ENCODE assay signal across 8 mouse cellular contexts in genomic region chr6:91843628-91844153, GRCm38 (mm10). TPM values are rescaled to one million over a fixed set of nuclear protein-coding genes. Genes with fewer than 3 reads are reported as not detected.
DNase-seq lines count a peak whose midpoint lies in the region; ATAC-seq and TF ChIP-seq lines count a peak whose summit lies in the region.

No protein-coding gene starts in this region.

- H3K27me3 ChIP-seq in forebrain, embryonic 16.5 days (replicated peaks; ENCODE audit: control insufficient read depth, insufficient read depth, low read length), result peaks cover 27% of the 10 kb centered on the region
- peaks cover 57% of the 10 kb centered on the region for H3K27me3 ChIP-seq in liver, postnatal 0 days (ENCODE audit: insufficient read depth, low read length)
- peaks cover 11% of the 10 kb centered on the region; the same call in 1 of the 2 replicates for H3K27me3 ChIP-seq in stomach, postnatal 0 days (ENCODE audit: control insufficient read depth, insufficient read depth, low read length)

- WGBS in forebrain, embryonic 16.5 days, result 3% methylated on average over 69 of the region's 69 CpGs
- 5% methylated on average over 66 of the region's 69 CpGs for WGBS in liver, postnatal 0 days (ENCODE audit: insufficient replicate concordance)
- WGBS in stomach, postnatal 0 days, result 5% methylated on average over 50 of the region's 69 CpGs

- no peak for DNase-seq in gastrocnemius, adult 2 months
- DNase-seq in gastrocnemius, postnatal 14 days, result no peak
- DNase-seq in R1 (ENCODE audit: low read depth, low spot score), result peak; percentile 42
- DNase-seq in liver, postnatal 0 days, result no peak
- no peak for DNase-seq in stomach, postnatal 0 days (ENCODE audit: low spot score)
- DNase-seq in thymus, postnatal 36 days, result no peak
- no peak for DNase-seq in layer of hippocampus, postnatal 14 days (ENCODE audit: low spot score in 2 of 2)

- peaks cover 20% of the 10 kb centered on the region for H3K4me1 ChIP-seq in forebrain, embryonic 16.5 days (replicated peaks; ENCODE audit: control insufficient read depth, insufficient read depth, low read length)
- H3K4me1 ChIP-seq in liver, postnatal 0 days (ENCODE audit: insufficient read depth), result no peaks in the 10 kb centered on the region
- H3K4me1 ChIP-seq in stomach, postnatal 0 days (replicated peaks; ENCODE audit: control insufficient read depth, insufficient read depth), result no peaks in the 10 kb centered on the region

- no peaks in the 10 kb centered on the region for H3K36me3 ChIP-seq in forebrain, embryonic 16.5 days (ENCODE audit: control insufficient read depth, insufficient read depth)
- H3K36me3 ChIP-seq in liver, postnatal 0 days (replicated peaks; ENCODE audit: insufficient read depth, low read length), result no peaks in the 10 kb centered on the region
- no peaks in the 10 kb centered on the region for H3K36me3 ChIP-seq in stomach, postnatal 0 days (ENCODE audit: control insufficient read depth, insufficient read depth, low read length)

- ATAC-seq in forebrain, embryonic 16.5 days, result peak; percentile 19
- ATAC-seq in liver, postnatal 0 days, result no peak
- ATAC-seq in stomach, postnatal 0 days (ENCODE audit: low FRiP score, low TSS enrichment), result no peak

- no peak for TF ChIP-seq EP300 in liver, postnatal 0 days (IDR thresholded peaks at IDR 0.05; ENCODE audit: low read depth)
- no peak for TF ChIP-seq EP300 in stomach, postnatal 0 days (optimal IDR thresholded peaks at IDR 0.05)

- peak overlapping the region; percentile 74 for H3K4me2 ChIP-seq in forebrain, embryonic 16.5 days (ENCODE audit: low read length)
- H3K4me2 ChIP-seq in liver, postnatal 0 days (ENCODE audit: low read depth, low read length), result peak overlapping the region; percentile 49
- H3K4me2 ChIP-seq in stomach, postnatal 0 days (replicated peaks; ENCODE audit: low read depth), result peak overlapping the region; percentile 58

- H3K4me3 ChIP-seq in gastrocnemius, adult 2 months, result peak overlapping the region; percentile 55
- H3K4me3 ChIP-seq in forebrain, embryonic 16.5 days (replicated peaks; ENCODE audit: low read length), result peak overlapping the region; percentile 65
- peak overlapping the region; percentile 2; the same call in 1 of the 2 replicates for H3K4me3 ChIP-seq in liver, postnatal 0 days (ENCODE audit: low read depth, low read length)
- peak overlapping the region; percentile 37 for H3K4me3 ChIP-seq in stomach, postnatal 0 days (ENCODE audit: low read depth, low read length)

- no peak for TF ChIP-seq CTCF in gastrocnemius, adult 2 months (IDR thresholded peaks at IDR 0.05)
- no peak for TF ChIP-seq CTCF in liver, postnatal 0 days (IDR thresholded peaks at IDR 0.05; ENCODE audit: low read depth)
- no peak for TF ChIP-seq CTCF in stomach, postnatal 0 days (IDR thresholded peaks at IDR 0.05; ENCODE audit: low read depth)

- H3K9me3 ChIP-seq in forebrain, embryonic 16.5 days (ENCODE audit: control insufficient read depth, low read length), result no peaks in the 10 kb centered on the region
- H3K9me3 ChIP-seq in liver, postnatal 0 days (ENCODE audit: low read length), result no peaks in the 10 kb centered on the region
- H3K9me3 ChIP-seq in stomach, postnatal 0 days (ENCODE audit: control insufficient read depth, low read length), result no peaks in the 10 kb centered on the region

- intact Hi-C loops in gastrocnemius, adult 2 months (cut with DNase I), result no loop called here
- intact Hi-C loops in gastrocnemius, postnatal 14 days (cut with DNase I; ENCODE audit: low total_unique reads), result no loop called here

- H3K27ac ChIP-seq in gastrocnemius, adult 2 months, result no peak overlapping the region
- H3K27ac ChIP-seq in forebrain, embryonic 16.5 days (ENCODE audit: low read length), result no peak overlapping the region
- H3K27ac ChIP-seq in liver, postnatal 0 days (ENCODE audit: low read depth), result no peak overlapping the region
- no peak overlapping the region for H3K27ac ChIP-seq in stomach, postnatal 0 days (replicated peaks)

- peak overlapping the region; percentile 70 for H3K9ac ChIP-seq in forebrain, embryonic 16.5 days (replicated peaks; ENCODE audit: low read depth, low read length)
- no peak overlapping the region for H3K9ac ChIP-seq in liver, postnatal 0 days (replicated peaks)
- H3K9ac ChIP-seq in stomach, postnatal 0 days (ENCODE audit: low read length), result no peak overlapping the region

RNA-seq across cellular contexts. Expression of gene Grip2, which starts 16.6 kb away (rescaled TPM):
- total RNA-seq in gastrocnemius, adult 2 months (2021), result 1 to 10 TPM; 4.5 to 5.2 TPM
- 1 to 10 TPM; 2.6 to 4.0 TPM for total RNA-seq in gastrocnemius, postnatal 14 days (2021)
- polyA plus RNA-seq in forebrain, embryonic 16.5 days (2015; fragmentation: Nextera tagmentation; extraction: Ambion mirVana), result 11.4 and 13.6 TPM in 2 replicates
- 0.05 TPM in 1 of 2 replicates, not detected in the other for polyA plus RNA-seq in liver, postnatal 0 days (2015; fragmentation: Nextera tagmentation; extraction: Ambion mirVana)
- 0.24 and 0.41 TPM in 2 replicates for polyA plus RNA-seq in stomach, postnatal 0 days (2015; fragmentation: Nextera tagmentation; extraction: Ambion mirVana)
- 1 to 10 TPM; 7.9 to 9.6 TPM for total RNA-seq in layer of hippocampus, postnatal 14 days (2021)

RNA-seq across cellular contexts. Expression of gene Ccdc174, which starts 34.2 kb away (rescaled TPM):
- total RNA-seq in gastrocnemius, adult 2 months (2021), result 10 to 100 TPM; 10.1 to 11.6 TPM
- total RNA-seq in gastrocnemius, postnatal 14 days (2021), result 1 to 10 TPM; 8.5 to 8.9 TPM
- 41.0 and 47.0 TPM in 2 replicates for polyA plus RNA-seq in forebrain, embryonic 16.5 days (2015; fragmentation: Nextera tagmentation; extraction: Ambion mirVana)
- 12.5 and 14.6 TPM in 2 replicates for polyA plus RNA-seq in liver, postnatal 0 days (2015; fragmentation: Nextera tagmentation; extraction: Ambion mirVana)
- polyA plus RNA-seq in stomach, postnatal 0 days (2015; fragmentation: Nextera tagmentation; extraction: Ambion mirVana), result 21.7 and 25.3 TPM in 2 replicates
- total RNA-seq in layer of hippocampus, postnatal 14 days (2021), result 10 to 100 TPM; 21.6 to 25.3 TPM

RNA-seq across cellular contexts. Expression of gene 4930590J08Rik, which starts 58.9 kb away (rescaled TPM):
- total RNA-seq in gastrocnemius, adult 2 months (2021), result 1 to 10 TPM; 1.6 to 2.9 TPM
- 1 to 10 TPM in 1 of 2 experiments, under 1 TPM in 1; 0.74 to 1.0 TPM for total RNA-seq in gastrocnemius, postnatal 14 days (2021)
- 0.58 and 0.98 TPM in 2 replicates for polyA plus RNA-seq in forebrain, embryonic 16.5 days (2015; fragmentation: Nextera tagmentation; extraction: Ambion mirVana)
- 0.07 and 0.13 TPM in 2 replicates for polyA plus RNA-seq in liver, postnatal 0 days (2015; fragmentation: Nextera tagmentation; extraction: Ambion mirVana)
- 0.05 and 0.06 TPM in 2 replicates for polyA plus RNA-seq in stomach, postnatal 0 days (2015; fragmentation: Nextera tagmentation; extraction: Ambion mirVana)
- total RNA-seq in layer of hippocampus, postnatal 14 days (2021), result 1 to 10 TPM; 1.9 to 3.0 TPM

Comparison
In these comparisons a context has a peak if more than half of its experiments do, and no peak if none do; other contexts are left out.
1. H3K4me3 ChIP-seq: peak in every context shown above with its lines; median percentile 65 in forebrain, embryonic 16.5 days; 55 in gastrocnemius, adult 2 months; 37 in stomach, postnatal 0 days; 2 in liver, postnatal 0 days.